Mouse (Mus musculus) megakaryocyte, embryonic 14.5 days (primary cell): ENCODE results near the gene Hist4h4.

Experiments
- FLI1 ChIP-seq: IDR thresholded peaks from 2 replicates; pipeline ENCODE4 v1.6.1; 2012; ENCODE audit warnings: low read length, inconsistent platforms, mixed read lengths
- GATA1 ChIP-seq: IDR thresholded peaks from 3 replicates; pipeline ENCODE4 v1.6.1; 2012; ENCODE audit warnings: mixed read lengths, low read length, inconsistent platforms, borderline replicate concordance

DNA sequence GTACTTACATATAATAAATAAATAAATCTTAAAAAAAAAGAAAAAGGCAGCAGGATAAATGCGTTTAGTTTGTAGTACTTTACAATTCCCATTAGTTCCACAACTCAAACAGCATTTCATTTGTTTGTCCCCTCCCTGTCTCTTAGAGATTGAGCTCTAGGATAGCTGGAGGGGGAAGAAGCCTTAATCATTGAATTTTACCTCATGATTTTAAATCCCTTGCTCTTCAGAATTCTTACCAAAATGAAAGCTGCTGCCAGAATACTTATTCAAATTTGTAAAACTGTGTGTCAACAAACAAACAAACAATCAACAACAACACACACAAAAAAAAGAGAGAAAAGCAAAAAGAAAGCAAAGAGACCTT is 1.2 kb upstream of the Hist4h4 start:
- no peak for TF ChIP-seq FLI1
- no peak for TF ChIP-seq GATA1
